Mouse (Mus musculus) embryonic fibroblast, embryonic 13.5 days (primary cell): ENCODE data around the gene 1700023F06Rik. TPM values are rescaled to one million over a fixed set of nuclear protein-coding genes. Genes with fewer than 3 reads are reported as not detected.

Experiments used
- H3K27ac ChIP-seq: 2 replicates; pipeline ENCODE4 v1.5.1; 2012; ENCODE audit warnings: low read length, control low read depth, inconsistent platforms; ENCODE audit not compliant: insufficient read depth
- H3K4me1 ChIP-seq: 2 replicates; pipeline ENCODE4 v1.6.1; 2011; ENCODE audit warnings: low read length; ENCODE audit not compliant: control insufficient read depth, insufficient read depth
- H3K4me3 ChIP-seq: 2 replicates; pipeline ENCODE4 v1.5.1; 2011; ENCODE audit warnings: mild to moderate bottlenecking, control low read depth, low read length; ENCODE audit not compliant: insufficient read depth
- CTCF ChIP-seq: IDR thresholded peaks from 2 replicates; pipeline ENCODE4 v1.5.1; 2011; ENCODE audit warnings: mild to moderate bottlenecking, control low read depth, low read length, moderate library complexity, borderline replicate concordance; ENCODE audit not compliant: insufficient read depth
- POLR2A ChIP-seq: IDR thresholded peaks from 2 replicates; pipeline ENCODE4 v1.6.1; 2011; ENCODE audit warnings: low read depth, mild to moderate bottlenecking, control low read depth, low read length, moderate library complexity
- polyA plus RNA-seq: library from polyadenylated mRNA; stranded (reverse); fragments of >200 nt; gene quantifications from 2 replicates; pipeline ENCODE4 v1.2.4, GENCODE M21; 2011; ENCODE audit warnings: low read depth; ENCODE audit not compliant: missing spikeins, insufficient read length

1700023F06Rik gene
- polyA plus RNA-seq, 1 experiment, result 0.68 TPM

DNA sequence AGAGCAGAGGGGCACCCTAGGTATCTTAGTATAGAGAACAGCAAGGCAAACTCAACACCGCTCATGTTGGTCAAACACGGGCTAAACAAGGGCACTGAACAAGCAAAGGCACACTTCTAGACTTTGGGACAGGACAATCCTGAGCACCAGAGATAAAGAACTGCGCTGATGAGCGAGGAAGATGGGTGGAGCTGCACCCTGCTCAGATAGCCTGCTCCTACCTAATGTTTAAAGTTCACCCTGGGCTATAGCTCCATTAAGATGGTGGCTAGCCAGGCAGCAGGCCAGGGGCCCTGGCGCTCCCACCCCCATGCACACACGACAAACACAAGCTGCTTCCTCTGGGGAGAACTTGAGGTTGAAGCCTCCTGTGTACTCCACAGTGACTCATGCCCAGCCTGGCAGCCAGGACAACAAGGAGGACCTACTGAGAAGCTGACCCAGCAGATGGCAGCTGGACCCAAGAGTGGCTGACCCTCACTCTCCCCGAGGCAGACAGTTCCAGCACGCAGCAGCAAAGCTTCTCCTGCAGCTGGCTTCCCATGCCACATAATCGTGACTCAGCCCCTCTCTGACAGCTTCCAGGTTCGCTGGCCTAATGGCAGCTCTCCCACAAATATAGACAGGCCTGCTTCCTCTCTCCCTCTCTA is 37.8 kb upstream of the 1700023F06Rik start:
- H3K4me3 ChIP-seq, result no peak overlapping the region
- peaks cover 20% of the 10 kb centered on the region; the same call in 1 of the 2 replicates for H3K4me1 ChIP-seq
- TF ChIP-seq POLR2A (0 out of 2 replicates have a peak, but pooled peaks have one; percentile 28), CTCF (no peak)
- H3K27ac ChIP-seq, result peak overlapping the region; percentile 86

DNA sequence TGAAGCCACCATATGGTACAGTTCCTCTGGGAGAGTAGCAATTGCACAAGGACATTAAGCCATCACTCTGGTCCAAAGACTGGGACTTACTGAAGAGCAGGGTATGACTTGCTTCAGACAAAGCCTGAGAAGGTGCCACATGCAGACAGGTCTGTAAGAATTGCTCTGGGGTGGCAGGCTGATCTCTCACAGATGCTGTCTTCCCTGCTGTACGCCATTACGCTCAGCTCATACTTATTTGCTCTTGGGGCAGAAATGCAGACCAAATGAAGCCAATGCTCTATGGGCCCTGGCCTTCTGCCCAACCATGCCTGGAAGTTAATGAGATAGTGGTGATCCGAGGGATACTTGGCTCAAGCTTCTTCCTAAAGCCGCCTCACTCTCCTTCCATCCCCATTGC is 36.5 kb upstream of the 1700023F06Rik start:
- H3K4me1 ChIP-seq, result peaks cover 20% of the 10 kb centered on the region; the same call in 1 of the 2 replicates
- H3K4me3 ChIP-seq, result no peak overlapping the region
- TF ChIP-seq CTCF (no peak), POLR2A (no peak)
- no peak overlapping the region for H3K27ac ChIP-seq

DNA sequence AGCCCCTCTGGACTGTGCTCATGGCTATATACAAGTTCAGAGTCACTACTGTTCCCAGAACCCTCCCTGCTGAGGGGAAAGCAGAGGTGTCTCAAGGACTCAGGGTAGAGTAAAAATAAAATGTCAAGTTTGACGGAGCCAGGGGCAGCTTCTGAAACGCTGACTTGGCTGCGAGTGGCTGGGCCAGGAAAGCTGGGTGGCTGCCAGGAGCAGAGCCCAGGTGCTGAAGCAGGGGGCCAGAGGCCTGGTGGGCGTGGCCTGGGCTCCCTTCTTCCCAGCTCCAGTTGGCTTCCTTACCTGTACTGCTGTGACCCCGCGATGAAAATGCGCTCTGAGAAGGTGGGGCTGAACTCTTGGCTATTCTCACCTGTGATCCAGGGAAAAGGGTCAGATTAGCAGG is 32.4 kb upstream of the 1700023F06Rik start:
- Histone ChIP-seq H3K4me1 (peaks cover under 1% of the 10 kb centered on the region; the same call in 1 of the 2 replicates), H3K4me3 (no peak overlapping the region), H3K27ac (no peak overlapping the region)
- TF ChIP-seq POLR2A, result no peak

DNA sequence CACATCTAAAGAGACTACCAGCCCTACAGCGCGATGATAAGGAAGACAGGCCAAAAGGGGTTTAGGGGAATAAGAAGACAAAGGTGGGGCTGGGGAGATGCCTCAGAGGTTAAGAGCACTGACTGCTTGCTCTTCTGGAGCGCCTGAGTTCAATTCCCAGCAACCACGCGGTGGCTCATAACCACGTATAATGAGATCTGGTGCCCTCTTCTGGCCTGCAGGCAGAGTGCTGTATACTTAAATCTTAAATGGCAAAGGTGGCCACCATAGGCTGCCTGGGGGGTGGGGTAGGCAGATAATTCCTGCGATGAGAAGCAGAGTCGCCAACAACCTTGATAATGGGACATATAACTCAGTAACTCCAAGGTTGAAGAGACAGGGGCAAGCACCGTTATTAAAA is 29.4 kb upstream of the 1700023F06Rik start:
- no peak overlapping the region for H3K4me3 ChIP-seq
- H3K4me1 ChIP-seq, result no peaks in the 10 kb centered on the region
- no peak for TF ChIP-seq POLR2A
- TF ChIP-seq CTCF, result no peak
- no peak overlapping the region for H3K27ac ChIP-seq

DNA sequence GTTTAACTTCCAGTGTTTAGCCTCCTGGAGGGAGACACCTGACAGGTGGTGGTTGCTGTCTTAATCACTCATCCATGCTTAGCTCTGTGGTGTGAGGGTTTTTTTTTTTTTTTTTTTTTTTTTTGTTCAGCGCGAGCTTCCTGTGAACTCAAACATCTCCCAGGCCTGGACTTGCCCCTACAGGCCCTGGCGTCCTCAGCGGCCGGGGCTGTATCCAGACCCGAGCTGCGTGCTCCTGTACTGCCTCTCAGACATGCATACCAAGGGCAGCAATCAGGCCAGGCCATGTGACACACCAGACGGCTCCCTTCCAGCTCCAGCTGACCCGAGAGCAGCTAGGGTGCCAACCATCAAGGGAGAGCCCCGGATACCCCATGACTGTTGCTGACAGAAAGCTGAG is 28.5 kb upstream of the 1700023F06Rik start:
- H3K4me3 ChIP-seq, result no peak overlapping the region
- no peaks in the 10 kb centered on the region for H3K4me1 ChIP-seq
- no peak for TF ChIP-seq CTCF
- no peak for TF ChIP-seq POLR2A
- no peak overlapping the region for H3K27ac ChIP-seq

DNA sequence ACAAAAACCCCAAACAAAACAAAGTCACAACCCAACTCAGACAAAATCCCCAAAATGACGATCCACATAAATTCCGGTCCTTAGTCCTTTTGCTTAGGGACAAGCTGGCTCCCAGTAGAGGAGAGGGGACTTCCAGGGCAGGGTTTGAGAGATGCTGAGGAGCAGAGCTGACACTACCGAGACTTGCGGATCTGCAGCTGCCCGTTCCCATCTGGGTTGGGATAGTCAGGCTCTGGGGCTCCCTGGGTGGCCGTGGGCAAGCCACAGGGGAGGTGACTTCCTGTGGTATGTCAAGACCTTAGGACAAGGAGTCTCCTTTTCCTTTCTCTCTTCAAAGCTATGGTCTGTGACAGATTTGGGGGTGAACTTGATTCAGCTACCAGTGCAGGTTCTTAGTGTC is 28.1 kb upstream of the 1700023F06Rik start:
- Histone ChIP-seq H3K27ac (no peak overlapping the region), H3K4me1 (no peaks in the 10 kb centered on the region), H3K4me3 (no peak overlapping the region)
- TF ChIP-seq POLR2A (no peak), CTCF (no peak)

DNA sequence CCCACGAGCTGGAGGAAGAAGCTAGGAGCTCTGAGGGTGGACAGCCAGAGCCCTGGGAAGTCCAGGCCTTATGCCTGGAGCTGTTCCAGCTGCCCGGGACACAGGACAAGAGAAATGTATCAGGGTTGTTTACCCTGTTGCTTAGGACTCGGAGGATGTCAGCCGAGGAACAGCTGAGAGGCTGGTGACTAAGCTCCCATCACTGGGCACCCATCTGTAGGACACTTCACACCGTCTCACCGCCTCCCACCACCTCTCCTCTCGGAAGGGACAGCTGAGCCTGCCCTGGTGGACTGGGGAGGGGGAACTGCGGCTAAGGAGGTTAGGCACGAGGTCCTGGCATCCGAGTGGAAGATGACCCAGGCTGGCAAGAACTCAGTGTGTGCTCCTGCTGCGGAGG is 27.3 kb upstream of the 1700023F06Rik start:
- no peak for TF ChIP-seq CTCF
- no peak for TF ChIP-seq POLR2A
- no peak overlapping the region for H3K27ac ChIP-seq

DNA sequence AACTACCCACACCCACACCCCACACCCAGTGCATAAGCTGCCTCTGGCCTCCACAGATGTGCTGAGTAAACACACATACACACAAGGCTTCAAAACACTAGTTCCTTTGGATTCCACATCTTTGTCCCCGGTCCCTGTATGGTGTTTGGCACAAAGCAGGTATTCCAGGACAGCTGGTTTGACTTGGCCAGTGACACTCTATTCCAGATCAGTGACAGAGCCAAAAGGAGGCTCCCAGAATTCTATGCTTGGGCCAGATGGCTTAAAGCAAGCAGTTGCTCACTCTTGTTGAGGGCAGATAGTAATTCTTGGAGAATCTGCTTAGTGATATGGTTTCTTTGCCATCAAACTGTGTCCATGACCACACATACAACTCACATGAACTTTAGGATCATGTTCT is 26.1 kb upstream of the 1700023F06Rik start:
- TF ChIP-seq CTCF (no peak), POLR2A (no peak)
- H3K4me1 ChIP-seq, result no peaks in the 10 kb centered on the region
- no peak overlapping the region for H3K4me3 ChIP-seq
- H3K27ac ChIP-seq, result no peak overlapping the region

More for the DNA sequence above, 27.3 kb upstream of the 1700023F06Rik start:
- Histone ChIP-seq H3K4me3 (no peak overlapping the region), H3K4me1 (no peaks in the 10 kb centered on the region)

DNA sequence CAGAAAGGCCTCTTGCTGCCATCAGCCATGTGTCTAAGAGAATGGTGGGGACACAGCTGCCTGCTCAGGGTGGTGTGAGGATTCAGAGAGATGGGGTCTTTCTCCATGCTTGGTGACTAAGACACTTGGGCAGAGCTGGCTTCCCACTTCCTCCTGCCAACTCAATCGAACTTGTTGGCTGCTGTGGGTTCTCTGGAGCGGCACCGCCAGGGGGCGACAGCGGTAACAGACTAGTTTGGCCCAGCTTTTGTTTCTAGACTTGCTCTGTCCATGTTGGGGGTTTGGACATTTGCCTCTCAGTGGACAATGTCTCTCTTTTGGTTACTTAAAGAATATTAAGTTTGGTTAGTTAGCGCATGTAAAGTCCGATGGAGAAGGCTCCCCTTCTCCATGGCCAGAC is 24.6 kb upstream of the 1700023F06Rik start:
- no peaks in the 10 kb centered on the region for H3K4me1 ChIP-seq
- H3K4me3 ChIP-seq, result no peak overlapping the region
- H3K27ac ChIP-seq, result no peak overlapping the region
- TF ChIP-seq CTCF, result peak; percentile 58; the same call in 1 of the 2 replicates
- no peak for TF ChIP-seq POLR2A

DNA sequence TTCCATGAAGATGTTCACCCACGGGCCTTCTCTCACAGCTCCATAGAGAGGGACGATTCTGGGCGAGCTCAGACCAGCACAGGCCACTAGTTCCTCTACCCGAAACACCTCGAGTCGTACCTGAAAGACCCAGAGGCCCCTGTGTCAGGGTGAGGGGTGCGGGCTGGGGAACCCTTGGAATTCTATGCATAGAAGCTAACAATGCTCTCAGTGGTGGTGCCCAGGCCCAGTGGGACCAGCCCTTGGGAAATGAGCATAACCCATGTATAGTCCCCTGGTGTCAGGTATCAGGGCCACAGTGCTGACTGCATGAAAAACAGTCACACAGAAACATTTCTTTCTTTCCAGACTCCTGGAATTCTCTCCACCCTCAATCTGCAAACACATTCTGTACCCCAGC is 23.0 kb upstream of the 1700023F06Rik start:
- TF ChIP-seq CTCF (no peak), POLR2A (no peak)
- Histone ChIP-seq H3K4me3 (no peak overlapping the region), H3K4me1 (no peaks in the 10 kb centered on the region), H3K27ac (no peak overlapping the region)
